Comparison of ENCODE assay signal across 20 mouse cellular contexts in the genomic region with DNA sequence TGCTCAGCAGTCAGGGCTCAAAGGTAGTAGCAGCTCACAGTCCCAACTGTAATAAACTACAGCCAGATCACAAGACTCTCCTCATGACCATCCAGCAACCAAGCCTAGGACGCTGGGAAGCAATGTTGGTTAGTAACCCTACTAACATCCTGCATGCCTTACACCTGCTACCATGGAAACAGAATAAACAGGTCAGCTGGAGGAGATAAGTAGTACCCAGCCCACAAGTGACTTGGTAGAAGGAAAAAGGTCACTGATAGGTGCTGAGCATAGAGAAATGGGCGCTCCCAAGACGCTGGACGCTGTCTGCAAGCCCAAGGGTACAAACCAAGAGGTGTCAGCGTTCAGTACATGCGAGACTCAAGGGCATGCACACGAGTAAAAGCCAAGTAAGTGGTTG. TPM values are rescaled to one million over a fixed set of nuclear protein-coding genes. Genes with fewer than 3 reads are reported as not detected.
DNase-seq lines count a peak whose midpoint lies in the region; ATAC-seq lines count a peak whose summit lies in the region.
"Had no signal": no experiment of that assay in that cellular context is flagged by ENCODE, and none has a peak within 500 bp of the region (broad histone marks: within the 10 kb centered on the region; RNA-seq: fewer than 3 reads in every experiment).

No protein-coding gene starts in this region.

- peak; percentile 41 for DNase-seq in kidney, adult 11 months
- no peak for DNase-seq in kidney, postnatal 4 days
- no peak for DNase-seq in embryo, embryonic 10.5 days (ENCODE audit: low spot score)
- DNase-seq in liver, embryonic 11.5 days (ENCODE audit: low spot score) = no peak
- DNase-seq: adrenal gland, postnatal 36 days; cerebellum, adult 8-10 months; forebrain, postnatal 0 days; kidney, postnatal 10 days; liver, postnatal 0 days; lung, postnatal 14 days; right cerebral cortex, postnatal 14 days had no signal

- peaks cover 74% of the 10 kb centered on the region for H3K36me3 ChIP-seq in heart, embryonic 12.5 days
- peaks cover 48% of the 10 kb centered on the region for H3K36me3 ChIP-seq in heart, embryonic 16.5 days (ENCODE audit: control insufficient read depth, insufficient read depth)
- H3K36me3 ChIP-seq in stomach, embryonic 16.5 days (ENCODE audit: control insufficient read depth, insufficient read depth, low read length) = peaks cover 6% of the 10 kb centered on the region; the same call in 1 of the 2 replicates
- peaks cover 37% of the 10 kb centered on the region; the same call in 1 of the 2 replicates for H3K36me3 ChIP-seq in liver, embryonic 11.5 days (ENCODE audit: control insufficient read depth, insufficient read depth, low read length)

- peaks cover 66% of the 10 kb centered on the region for H3K4me1 ChIP-seq in heart, embryonic 12.5 days (replicated peaks)
- peaks cover 67% of the 10 kb centered on the region for H3K4me1 ChIP-seq in heart, embryonic 16.5 days (ENCODE audit: control insufficient read depth, insufficient read depth, low read length)
- H3K4me1 ChIP-seq in stomach, embryonic 16.5 days (ENCODE audit: control insufficient read depth, insufficient read depth, low read length) = peaks cover 14% of the 10 kb centered on the region
- H3K4me1 ChIP-seq in liver, embryonic 11.5 days (replicated peaks; ENCODE audit: control insufficient read depth, insufficient read depth, low read length) = peaks cover 14% of the 10 kb centered on the region; the same call in 1 of the 2 replicates

- no peak overlapping the region for H3K4me3 ChIP-seq in heart, embryonic 12.5 days
- no peak overlapping the region for H3K4me3 ChIP-seq in heart, embryonic 16.5 days (ENCODE audit: low read length)
- H3K4me3 ChIP-seq in stomach, embryonic 16.5 days (replicated peaks; ENCODE audit: low read length) = no peak overlapping the region
- no peak overlapping the region for H3K4me3 ChIP-seq in liver, embryonic 11.5 days (ENCODE audit: low read depth, low read length)
- H3K4me3 ChIP-seq: embryonic facial prominence, embryonic 13.5 days; limb, embryonic 13.5 days; neural tube, embryonic 13.5 days had no signal

- H3K9me3 ChIP-seq in heart, embryonic 12.5 days (replicated peaks) = no peaks in the 10 kb centered on the region
- H3K9me3 ChIP-seq in heart, embryonic 16.5 days (replicated peaks; ENCODE audit: control insufficient read depth, low read length) = no peaks in the 10 kb centered on the region
- no peaks in the 10 kb centered on the region for H3K9me3 ChIP-seq in stomach, embryonic 16.5 days (replicated peaks; ENCODE audit: control insufficient read depth, low read length)
- H3K9me3 ChIP-seq in liver, embryonic 11.5 days (ENCODE audit: control insufficient read depth, low read length) = no peaks in the 10 kb centered on the region
- H3K9me3 ChIP-seq: embryonic facial prominence, embryonic 13.5 days; limb, embryonic 13.5 days; neural tube, embryonic 13.5 days had no signal

- WGBS in heart, embryonic 12.5 days = 62% methylated on average over 7 of the region's 7 CpGs
- WGBS in heart, embryonic 16.5 days = 51% methylated on average over 7 of the region's 7 CpGs
- 79% methylated on average over 7 of the region's 7 CpGs for WGBS in stomach, embryonic 16.5 days
- 86% methylated on average over 7 of the region's 7 CpGs for WGBS in liver, embryonic 11.5 days

- no peak for ATAC-seq in heart, embryonic 12.5 days (ENCODE audit: insufficient number of reproducible peaks, low FRiP score)
- ATAC-seq in heart, embryonic 16.5 days (replicated peaks; ENCODE audit: extremely low read depth, insufficient read depth, low FRiP score) = no peak
- 0 out of 2 replicates have a peak, but pooled peaks have one; percentile 26 for ATAC-seq in stomach, embryonic 16.5 days (ENCODE audit: insufficient read depth, low FRiP score)
- ATAC-seq in liver, embryonic 11.5 days (replicated peaks; ENCODE audit: low FRiP score) = no peak
- ATAC-seq: activated CD4-positive, CD25-positive, alpha-beta regulatory T cell, adult 4 months; forebrain, postnatal 0 days; liver, postnatal 0 days; Patski had no signal

- peak overlapping the region; percentile 67 for H3K27ac ChIP-seq in heart, embryonic 12.5 days (ENCODE audit: poor library complexity, severe bottlenecking)
- H3K27ac ChIP-seq in heart, embryonic 16.5 days (ENCODE audit: low read length) = peak overlapping the region; percentile 98
- no peak overlapping the region for H3K27ac ChIP-seq in stomach, embryonic 16.5 days (ENCODE audit: low read length)
- H3K27ac ChIP-seq in liver, embryonic 11.5 days (ENCODE audit: low read depth, low read length) = no peak overlapping the region
- H3K27ac ChIP-seq: embryonic facial prominence, embryonic 13.5 days; limb, embryonic 13.5 days; neural tube, embryonic 13.5 days had no signal

- H3K27me3 ChIP-seq in heart, embryonic 12.5 days (replicated peaks) = no peaks in the 10 kb centered on the region
- no peaks in the 10 kb centered on the region for H3K27me3 ChIP-seq in heart, embryonic 16.5 days (ENCODE audit: control insufficient read depth, insufficient read depth, low read length)
- no peaks in the 10 kb centered on the region for H3K27me3 ChIP-seq in stomach, embryonic 16.5 days (ENCODE audit: control insufficient read depth, insufficient read depth, low read length)
- H3K27me3 ChIP-seq in liver, embryonic 11.5 days (replicated peaks; ENCODE audit: control insufficient read depth, insufficient read depth, low read length) = no peaks in the 10 kb centered on the region
- H3K27me3 ChIP-seq: embryonic facial prominence, embryonic 13.5 days; limb, embryonic 13.5 days; neural tube, embryonic 13.5 days; Patski had no signal

- peak overlapping the region; percentile 50; the same call in 1 of the 2 replicates for H3K9ac ChIP-seq in heart, embryonic 12.5 days
- peak overlapping the region; percentile 63; the same call in 1 of the 2 replicates for H3K9ac ChIP-seq in heart, embryonic 16.5 days (ENCODE audit: low read length)
- H3K9ac ChIP-seq in stomach, embryonic 16.5 days (ENCODE audit: low read length) = no peak overlapping the region; the same call in 1 of the 2 replicates
- H3K9ac ChIP-seq in liver, embryonic 11.5 days (ENCODE audit: low read depth, low read length) = no peak overlapping the region
- H3K9ac ChIP-seq: embryonic facial prominence, embryonic 13.5 days; forebrain, postnatal 0 days; limb, embryonic 13.5 days; liver, postnatal 0 days; neural tube, embryonic 13.5 days had no signal

- 0 out of 2 replicates have a peak overlapping the region, but pooled peaks have one; percentile 36 for H3K4me2 ChIP-seq in heart, embryonic 12.5 days
- peak overlapping the region; percentile 45 for H3K4me2 ChIP-seq in heart, embryonic 16.5 days (ENCODE audit: low read depth, low read length)
- H3K4me2 ChIP-seq in stomach, embryonic 16.5 days (ENCODE audit: low read depth, low read length) = no peak overlapping the region
- no peak overlapping the region for H3K4me2 ChIP-seq in liver, embryonic 11.5 days
- H3K4me2 ChIP-seq: embryonic facial prominence, embryonic 13.5 days; limb, embryonic 13.5 days; midbrain, embryonic 11.5 days; neural tube, embryonic 13.5 days had no signal

RNA-seq across cellular contexts. Expression of a gene that starts 4.1 kb away (rescaled TPM):
- 121 and 123 TPM in 2 replicates for polyA plus RNA-seq in heart, embryonic 12.5 days (2016; fragmentation: Nextera tagmentation; extraction: Ambion mirVana)
- 164 and 184 TPM in 2 replicates for polyA plus RNA-seq in heart, embryonic 16.5 days (2015; fragmentation: Nextera tagmentation; extraction: Ambion mirVana)
- polyA plus RNA-seq in stomach, embryonic 16.5 days (2015; fragmentation: Nextera tagmentation; extraction: Ambion mirVana) = 43.0 and 47.4 TPM in 2 replicates
- 36.0 and 37.6 TPM in 2 replicates for polyA plus RNA-seq in liver, embryonic 11.5 days (2014; fragmentation: Nextera tagmentation; extraction: Ambion mirVana)

RNA-seq across cellular contexts. Expression of a gene that starts 31.7 kb away (rescaled TPM):
- 9.0 and 9.1 TPM in 2 replicates for polyA plus RNA-seq in heart, embryonic 12.5 days (2016; fragmentation: Nextera tagmentation; extraction: Ambion mirVana)
- polyA plus RNA-seq in heart, embryonic 16.5 days (2015; fragmentation: Nextera tagmentation; extraction: Ambion mirVana) = 10.4 and 12.4 TPM in 2 replicates
- polyA plus RNA-seq in stomach, embryonic 16.5 days (2015; fragmentation: Nextera tagmentation; extraction: Ambion mirVana) = 10.4 and 11.1 TPM in 2 replicates
- polyA plus RNA-seq in liver, embryonic 11.5 days (2014; fragmentation: Nextera tagmentation; extraction: Ambion mirVana) = 7.0 and 7.7 TPM in 2 replicates

RNA-seq across cellular contexts. Expression of a gene that starts 31.8 kb away (rescaled TPM):
- 23.4 and 26.3 TPM in 2 replicates for polyA plus RNA-seq in heart, embryonic 12.5 days (2016; fragmentation: Nextera tagmentation; extraction: Ambion mirVana)
- polyA plus RNA-seq in heart, embryonic 16.5 days (2015; fragmentation: Nextera tagmentation; extraction: Ambion mirVana) = 33.9 and 36.8 TPM in 2 replicates
- 35.3 and 37.4 TPM in 2 replicates for polyA plus RNA-seq in stomach, embryonic 16.5 days (2015; fragmentation: Nextera tagmentation; extraction: Ambion mirVana)
- polyA plus RNA-seq in liver, embryonic 11.5 days (2014; fragmentation: Nextera tagmentation; extraction: Ambion mirVana) = 40.7 and 47.4 TPM in 2 replicates

RNA-seq across cellular contexts. Expression of a gene that starts 36.1 kb away (rescaled TPM):
- 46.9 and 49.6 TPM in 2 replicates for polyA plus RNA-seq in heart, embryonic 12.5 days (2016; fragmentation: Nextera tagmentation; extraction: Ambion mirVana)
- 58.5 and 62.7 TPM in 2 replicates for polyA plus RNA-seq in heart, embryonic 16.5 days (2015; fragmentation: Nextera tagmentation; extraction: Ambion mirVana)
- polyA plus RNA-seq in stomach, embryonic 16.5 days (2015; fragmentation: Nextera tagmentation; extraction: Ambion mirVana) = 56.2 and 56.4 TPM in 2 replicates
- 32.6 and 33.9 TPM in 2 replicates for polyA plus RNA-seq in liver, embryonic 11.5 days (2014; fragmentation: Nextera tagmentation; extraction: Ambion mirVana)

RNA-seq across cellular contexts. Expression of a gene that starts 40.2 kb away (rescaled TPM):
- polyA plus RNA-seq in heart, embryonic 12.5 days (2016; fragmentation: Nextera tagmentation; extraction: Ambion mirVana) = 24.6 and 24.9 TPM in 2 replicates
- polyA plus RNA-seq in heart, embryonic 16.5 days (2015; fragmentation: Nextera tagmentation; extraction: Ambion mirVana) = 12.1 and 14.2 TPM in 2 replicates
- 5.8 and 7.5 TPM in 2 replicates for polyA plus RNA-seq in stomach, embryonic 16.5 days (2015; fragmentation: Nextera tagmentation; extraction: Ambion mirVana)
- 18.6 and 19.2 TPM in 2 replicates for polyA plus RNA-seq in liver, embryonic 11.5 days (2014; fragmentation: Nextera tagmentation; extraction: Ambion mirVana)

Comparison
In these comparisons a context has a peak if more than half of its experiments do, and no peak if none do; other contexts are left out.
1. H3K27ac ChIP-seq: peak in heart, embryonic 12.5 days (single experiment) and heart, embryonic 16.5 days (single experiment); none in stomach, embryonic 16.5 days (single experiment) and liver, embryonic 11.5 days (single experiment).
2. H3K4me2 ChIP-seq: peak in heart, embryonic 12.5 days (single experiment) and heart, embryonic 16.5 days (single experiment); none in stomach, embryonic 16.5 days (single experiment) and liver, embryonic 11.5 days (single experiment).
3. H3K9ac ChIP-seq: peak in heart, embryonic 12.5 days (single experiment) and heart, embryonic 16.5 days (single experiment); none in stomach, embryonic 16.5 days (single experiment) and liver, embryonic 11.5 days (single experiment).